Mouse (Mus musculus) heart, embryonic 11.5 days (tissue): Measurements from ENCODE around the gene Veph1. TPM values are rescaled to one million over a fixed set of nuclear protein-coding genes. Genes with fewer than 3 reads are reported as not detected.

ENCODE experiments used
- ATAC-seq: fragments of 200-750 bp; cut with Nextera tagmentation; replicated peaks from 2 replicates; pipeline ENCODE4 v1.8.0; 2017; ENCODE audit warnings: moderate library complexity; ENCODE audit not compliant: insufficient number of reproducible peaks, low FRiP score, low TSS enrichment
- H3K27ac ChIP-seq: fragments of 300-500 bp; sonication (generic); 2 replicates; pipeline ENCODE4 v1.5.1; 2014; ENCODE audit warnings: mild to moderate bottlenecking, low read depth, low read length
- H3K27me3 ChIP-seq: fragments of 300-500 bp; sonication (generic); 2 replicates; pipeline ENCODE4 v1.6.1; 2014; ENCODE audit warnings: mild to moderate bottlenecking, low read length, mixed read lengths; ENCODE audit not compliant: control insufficient read depth, insufficient read depth
- H3K36me3 ChIP-seq: fragments of 300-500 bp; sonication (generic); 2 replicates; pipeline ENCODE4 v1.6.1; 2014; ENCODE audit warnings: mild to moderate bottlenecking, low read length, moderate library complexity, mixed read lengths; ENCODE audit not compliant: control insufficient read depth, insufficient read depth
- H3K4me1 ChIP-seq: fragments of 300-500 bp; sonication (generic); 2 replicates; pipeline ENCODE4 v1.6.1; 2014; ENCODE audit warnings: low read length; ENCODE audit not compliant: control insufficient read depth, insufficient read depth
- H3K4me2 ChIP-seq: fragments of 300-500 bp; sonication (generic); 2 replicates; pipeline ENCODE4 v1.6.1; 2014; ENCODE audit warnings: mild to moderate bottlenecking, moderate library complexity
- H3K4me3 ChIP-seq: fragments of 300-500 bp; sonication (generic); 2 replicates; pipeline ENCODE4 v1.5.1; 2014; ENCODE audit warnings: low read depth, low read length
- H3K9ac ChIP-seq: fragments of 300-500 bp; sonication (generic); 2 replicates; pipeline ENCODE4 v1.6.1; 2014; ENCODE audit warnings: mild to moderate bottlenecking, low read depth, low read length, moderate library complexity
- H3K9me3 ChIP-seq: fragments of 300-500 bp; sonication (generic); replicated peaks from 2 replicates; pipeline ENCODE4 v1.6.1; 2016; ENCODE audit warnings: low read length; ENCODE audit not compliant: control insufficient read depth
- WGBS: fragments of 180-500 bp; shearing (Covaris S2); extraction: QIAGEN DNeasy Blood & Tissue Kit; methylation state at CpG from one replicate; pipeline ENCODE4 v1.1.7; 2014; ENCODE audit not compliant: insufficient replicate concordance; 5-methylcytosine and 5-hydroxymethylcytosine counted together
- polyA plus RNA-seq: library from polyadenylated mRNA; unstranded; fragments of >200 nt; fragmentation: Nextera tagmentation; extraction: Ambion mirVana; gene quantifications from 2 replicates; pipeline ENCODE4 v1.2.1, GENCODE M21; 2014

Gene Veph1
- polyA plus RNA-seq, 1 experiment from 2014 or later, result 0.83 TPM

GRCm38 (mm10) chr3:66080631-66081362, 215.8 kb downstream of the Veph1 start:
- H3K27ac ChIP-seq, result no peak overlapping the region
- ATAC-seq, result no peak
- H3K9me3 ChIP-seq, result no peaks in the 10 kb centered on the region
- no peak overlapping the region for H3K4me2 ChIP-seq
- no peaks in the 10 kb centered on the region for H3K4me1 ChIP-seq
- 77% methylated on average over 3 of the region's 4 CpGs for WGBS
- no peak overlapping the region for H3K9ac ChIP-seq
- H3K4me3 ChIP-seq, result no peak overlapping the region
- H3K36me3 ChIP-seq, result no peaks in the 10 kb centered on the region
- H3K27me3 ChIP-seq, result no peaks in the 10 kb centered on the region

- H3K4me3 ChIP-seq, result no peak overlapping the region
- H3K9ac ChIP-seq, result no peak overlapping the region
- H3K27ac ChIP-seq, result no peak overlapping the region
- H3K9me3 ChIP-seq, result no peaks in the 10 kb centered on the region
- 80% methylated on average over 4 of the region's 4 CpGs for WGBS
- H3K4me2 ChIP-seq, result no peak overlapping the region
- no peaks in the 10 kb centered on the region for H3K27me3 ChIP-seq
- H3K36me3 ChIP-seq, result no peaks in the 10 kb centered on the region
- H3K4me1 ChIP-seq, result no peaks in the 10 kb centered on the region
- ATAC-seq, result no peak
Measured at GRCm38 (mm10) chr3:66079886-66080285, 216.8 kb downstream of the Veph1 start.

- H3K4me1 ChIP-seq, result no peaks in the 10 kb centered on the region
- 77% methylated on average over 6 of the region's 6 CpGs for WGBS
- H3K36me3 ChIP-seq, result no peaks in the 10 kb centered on the region
- no peak overlapping the region for H3K9ac ChIP-seq
- no peaks in the 10 kb centered on the region for H3K27me3 ChIP-seq
- no peak overlapping the region for H3K4me2 ChIP-seq
- H3K9me3 ChIP-seq, result no peaks in the 10 kb centered on the region
- no peak for ATAC-seq
- no peak overlapping the region for H3K4me3 ChIP-seq
- H3K27ac ChIP-seq, result no peak overlapping the region
Measured at GRCm38 (mm10) chr3:66078898-66079537, 217.6 kb downstream of the Veph1 start.

DNA sequence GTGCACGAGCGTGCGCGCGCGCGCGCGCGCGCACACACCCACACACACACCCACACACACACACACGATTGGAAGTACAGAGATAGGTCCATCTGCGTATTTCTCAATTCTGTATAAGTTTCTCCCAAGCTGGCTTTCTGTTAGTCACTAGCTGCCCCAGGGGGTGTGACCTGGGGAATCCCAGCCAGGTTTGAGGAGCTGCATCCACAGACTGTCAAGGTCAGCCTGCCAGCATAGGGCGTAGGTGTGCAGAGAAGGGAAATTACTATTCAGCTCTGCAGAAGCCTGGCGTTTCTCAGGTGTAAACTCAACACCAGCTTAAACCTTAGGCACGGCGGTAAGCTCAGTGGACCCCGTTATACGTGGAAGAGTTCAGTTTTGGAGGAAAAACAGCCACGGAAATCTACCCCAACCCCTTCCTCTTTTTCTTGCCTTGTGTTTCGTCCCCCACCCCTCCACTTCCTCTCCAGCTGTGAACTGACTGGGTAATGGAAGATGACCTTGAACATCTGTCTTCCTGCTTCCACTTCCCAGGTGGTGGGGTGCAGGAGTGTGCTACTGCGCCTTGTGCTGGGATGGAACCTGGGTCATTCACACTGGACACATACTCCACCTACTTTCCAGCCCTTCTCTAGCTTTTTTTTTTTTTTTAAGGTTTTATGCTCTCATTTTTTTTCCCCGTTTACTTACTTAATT, 218.5 kb downstream of the Veph1 start:
- Histone ChIP-seq H3K27me3 (no peaks in the 10 kb centered on the region), H3K36me3 (no peaks in the 10 kb centered on the region), H3K27ac (no peak overlapping the region), H3K4me2 (no peak overlapping the region), H3K4me3 (no peak overlapping the region), H3K9ac (no peak overlapping the region), H3K4me1 (no peaks in the 10 kb centered on the region), H3K9me3 (no peaks in the 10 kb centered on the region)
- ATAC-seq, result no peak
- WGBS, result 82% methylated on average over 23 of the region's 23 CpGs

GRCm38 (mm10) chr3:66070274-66070673, 226.4 kb downstream of the Veph1 start:
- WGBS, result 84% methylated on average over 1 of the region's 1 CpGs
- Histone ChIP-seq H3K4me2 (no peak overlapping the region), H3K27me3 (no peaks in the 10 kb centered on the region), H3K4me1 (no peaks in the 10 kb centered on the region), H3K4me3 (no peak overlapping the region), H3K36me3 (no peaks in the 10 kb centered on the region), H3K27ac (no peak overlapping the region), H3K9ac (no peak overlapping the region), H3K9me3 (no peaks in the 10 kb centered on the region)
- no peak for ATAC-seq

- Histone ChIP-seq H3K27ac (no peak overlapping the region), H3K4me1 (no peaks in the 10 kb centered on the region), H3K36me3 (no peaks in the 10 kb centered on the region), H3K9me3 (no peaks in the 10 kb centered on the region), H3K4me3 (no peak overlapping the region), H3K4me2 (no peak overlapping the region), H3K27me3 (no peaks in the 10 kb centered on the region), H3K9ac (no peak overlapping the region)
- no peak for ATAC-seq
- 36% methylated on average over 6 of the region's 6 CpGs for WGBS
Measured at GRCm38 (mm10) chr3:66063881-66064280, 232.8 kb downstream of the Veph1 start.

GRCm38 (mm10) chr3:66056912-66057311, 239.7 kb downstream of the Veph1 start:
- Histone ChIP-seq H3K27me3 (no peaks in the 10 kb centered on the region), H3K36me3 (no peaks in the 10 kb centered on the region), H3K4me3 (no peak overlapping the region), H3K9ac (no peak overlapping the region), H3K9me3 (no peaks in the 10 kb centered on the region), H3K4me2 (no peak overlapping the region), H3K4me1 (no peaks in the 10 kb centered on the region), H3K27ac (no peak overlapping the region)
- ATAC-seq, result no peak
- 87% methylated on average over 16 of the region's 16 CpGs for WGBS

GRCm38 (mm10) chr3:66055652-66056051, 241.0 kb downstream of the Veph1 start:
- Histone ChIP-seq H3K4me3 (no peak overlapping the region), H3K9ac (no peak overlapping the region), H3K4me2 (no peak overlapping the region), H3K4me1 (no peaks in the 10 kb centered on the region), H3K27ac (no peak overlapping the region), H3K36me3 (no peaks in the 10 kb centered on the region), H3K9me3 (no peaks in the 10 kb centered on the region), H3K27me3 (no peaks in the 10 kb centered on the region)
- ATAC-seq, result no peak
- 87% methylated on average over 7 of the region's 7 CpGs for WGBS
